Mouse (Mus musculus): Measurements from ENCODE around the gene Fbxo11. TPM values are rescaled to one million over a fixed set of nuclear protein-coding genes. Genes with fewer than 3 reads are reported as not detected.

Gene Fbxo11
- polyA plus RNA-seq, 1 experiment from 2014 or later: 27.0 TPM

GRCm38 (mm10) chr17:88095517-88096198 is 30.6 kb upstream of the Fbxo11 start:
- H3K4me2 ChIP-seq: no peak overlapping the region
- 57% methylated on average over 10 of the region's 10 CpGs for WGBS
- no peak for ATAC-seq (ENCODE audit: low FRiP score)

DNA sequence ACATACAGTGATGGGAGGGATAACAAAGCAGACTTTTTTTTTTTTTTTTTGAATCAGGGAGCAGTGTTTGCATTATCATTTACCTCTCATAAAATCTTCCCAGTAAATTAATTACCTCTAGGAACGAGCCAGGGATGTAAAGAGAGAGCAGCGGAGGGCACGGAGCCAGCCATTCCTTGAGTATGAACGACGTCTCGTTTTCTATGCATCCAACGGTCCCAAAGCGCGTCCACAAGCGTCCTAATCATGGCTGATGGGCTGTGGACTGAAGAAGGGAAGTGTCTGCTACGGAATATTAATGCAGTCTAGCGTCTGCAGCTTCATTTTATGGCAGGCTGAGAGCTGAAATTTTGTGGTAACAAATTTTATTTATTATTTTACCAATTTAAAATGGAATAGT is 29.2 kb upstream of the Fbxo11 start:
- no peaks in the 10 kb centered on the region for H3K9me3 ChIP-seq
- no peak for ATAC-seq (ENCODE audit: low FRiP score)
- H3K9ac ChIP-seq: no peak overlapping the region
- no peaks in the 10 kb centered on the region for H3K36me3 ChIP-seq
- H3K4me3 ChIP-seq: no peak overlapping the region
- WGBS: 46% methylated on average over 12 of the region's 12 CpGs
- peak overlapping the region; percentile 25; the same call in 1 of the 2 replicates for H3K4me2 ChIP-seq
- H3K27me3 ChIP-seq: no peaks in the 10 kb centered on the region
- H3K27ac ChIP-seq: no peak overlapping the region
- H3K4me1 ChIP-seq (replicated peaks): peaks cover 6% of the 10 kb centered on the region; the same call in 1 of the 2 replicates

More at GRCm38 (mm10) chr17:88095517-88096198, 30.6 kb upstream of the Fbxo11 start:
- no peaks in the 10 kb centered on the region for H3K9me3 ChIP-seq
- no peaks in the 10 kb centered on the region for H3K36me3 ChIP-seq
- H3K9ac ChIP-seq: no peak overlapping the region
- H3K4me3 ChIP-seq: no peak overlapping the region
- no peak overlapping the region for H3K27ac ChIP-seq
- no peaks in the 10 kb centered on the region for H3K27me3 ChIP-seq
- H3K4me1 ChIP-seq (replicated peaks): peaks cover 6% of the 10 kb centered on the region; the same call in 1 of the 2 replicates

DNA sequence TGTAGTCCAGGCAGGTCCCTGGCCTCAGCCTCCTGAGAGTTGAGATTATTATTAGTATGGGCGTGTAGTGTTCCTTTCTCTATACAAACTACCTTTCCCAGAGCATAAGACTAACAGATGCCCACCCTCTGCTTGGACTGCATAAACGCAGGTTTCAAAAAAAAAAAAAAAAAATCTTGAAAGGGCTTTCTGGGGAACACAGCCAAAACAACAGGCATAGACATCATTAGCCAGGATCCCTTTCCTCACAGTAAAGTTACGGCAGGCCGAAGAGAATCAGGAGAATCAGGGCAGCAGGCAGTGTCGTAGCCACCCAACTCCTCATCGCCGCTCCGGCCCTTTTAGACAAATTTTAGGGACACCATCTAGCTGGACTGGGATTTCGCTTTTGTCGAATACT is 28.7 kb upstream of the Fbxo11 start:
- 77% methylated on average over 10 of the region's 10 CpGs for WGBS

DNA sequence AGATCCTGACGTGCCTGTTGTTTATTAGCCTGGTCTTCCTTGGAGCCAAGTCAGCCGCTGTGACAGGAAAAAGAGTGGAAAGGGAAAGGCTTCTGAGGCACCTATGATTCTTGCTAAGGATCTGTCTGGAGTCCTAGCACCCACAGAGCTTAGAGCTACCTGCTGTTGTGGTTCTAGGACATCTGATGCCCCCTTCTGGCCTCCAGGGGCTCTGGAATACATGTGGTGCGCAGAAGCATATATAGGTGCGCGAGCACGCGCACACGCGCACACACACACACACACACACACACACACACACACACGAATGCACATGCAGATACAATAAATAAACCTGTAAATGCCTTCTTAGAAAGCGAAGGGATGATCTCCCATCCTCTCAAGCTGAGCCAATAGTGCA is 20.9 kb upstream of the Fbxo11 start:
- no peak overlapping the region for H3K4me2 ChIP-seq
- H3K9ac ChIP-seq: no peak overlapping the region
- ATAC-seq (ENCODE audit: low FRiP score): no peak
- H3K27ac ChIP-seq: no peak overlapping the region
- no peaks in the 10 kb centered on the region for H3K9me3 ChIP-seq
- no peaks in the 10 kb centered on the region for H3K36me3 ChIP-seq
- no peak overlapping the region for H3K4me3 ChIP-seq
- no peaks in the 10 kb centered on the region for H3K4me1 ChIP-seq (replicated peaks)
- H3K27me3 ChIP-seq: no peaks in the 10 kb centered on the region
- WGBS: 94% methylated on average over 11 of the region's 11 CpGs

More for the DNA sequence above, 28.7 kb upstream of the Fbxo11 start:
- Histone ChIP-seq H3K9me3 (no peaks in the 10 kb centered on the region), H3K9ac (no peak overlapping the region), H3K4me1 (replicated peaks) (peaks cover 6% of the 10 kb centered on the region; the same call in 1 of the 2 replicates), H3K4me3 (no peak overlapping the region), H3K36me3 (no peaks in the 10 kb centered on the region), H3K4me2 (no peak overlapping the region), H3K27ac (no peak overlapping the region), H3K27me3 (no peaks in the 10 kb centered on the region)
- no peak for ATAC-seq (ENCODE audit: low FRiP score)

DNA sequence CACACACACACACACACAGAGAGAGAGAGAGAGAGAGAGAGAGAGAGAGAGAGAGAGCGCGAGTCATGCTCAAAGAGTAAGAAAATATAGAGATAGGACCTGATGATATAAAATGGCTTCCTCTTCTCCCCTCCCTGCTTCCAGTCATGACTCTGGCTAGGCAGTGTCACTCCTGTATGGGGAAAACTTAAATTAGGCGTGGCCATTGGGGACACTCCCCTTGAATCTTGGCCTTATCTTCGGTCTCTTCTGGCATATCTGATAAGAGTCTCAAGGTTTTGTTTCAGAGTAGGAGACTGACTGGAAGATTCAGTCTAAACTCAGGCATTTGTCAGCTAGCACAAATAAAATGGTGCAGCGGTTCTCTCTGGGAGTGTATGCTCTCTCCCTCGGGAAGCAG is 16.4 kb upstream of the Fbxo11 start:
- Histone ChIP-seq H3K36me3 (no peaks in the 10 kb centered on the region), H3K4me2 (no peak overlapping the region), H3K4me3 (no peak overlapping the region), H3K9me3 (no peaks in the 10 kb centered on the region), H3K9ac (no peak overlapping the region), H3K27me3 (no peaks in the 10 kb centered on the region), H3K27ac (no peak overlapping the region), H3K4me1 (replicated peaks) (no peaks in the 10 kb centered on the region)
- no peak for ATAC-seq (ENCODE audit: low FRiP score)
- WGBS: 94% methylated on average over 6 of the region's 6 CpGs

GRCm38 (mm10) chr17:88079771-88080170 is 14.7 kb upstream of the Fbxo11 start:
- Histone ChIP-seq H3K9ac (no peak overlapping the region), H3K4me3 (no peak overlapping the region), H3K36me3 (no peaks in the 10 kb centered on the region), H3K27ac (no peak overlapping the region), H3K9me3 (no peaks in the 10 kb centered on the region), H3K27me3 (no peaks in the 10 kb centered on the region), H3K4me2 (no peak overlapping the region), H3K4me1 (replicated peaks) (no peaks in the 10 kb centered on the region)
- no peak for ATAC-seq (ENCODE audit: low FRiP score)
- WGBS: 89% methylated on average over 8 of the region's 8 CpGs

GRCm38 (mm10) chr17:88072047-88072446 is 7.0 kb upstream of the Fbxo11 start:
- Histone ChIP-seq H3K9ac (no peak overlapping the region), H3K27ac (no peak overlapping the region), H3K4me2 (no peak overlapping the region), H3K9me3 (no peaks in the 10 kb centered on the region), H3K36me3 (no peaks in the 10 kb centered on the region), H3K4me1 (replicated peaks) (peaks cover 4% of the 10 kb centered on the region; the same call in 1 of the 2 replicates), H3K27me3 (no peaks in the 10 kb centered on the region), H3K4me3 (no peak overlapping the region)
- 90% methylated on average over 7 of the region's 7 CpGs for WGBS
- no peak for ATAC-seq (ENCODE audit: low FRiP score)

DNA sequence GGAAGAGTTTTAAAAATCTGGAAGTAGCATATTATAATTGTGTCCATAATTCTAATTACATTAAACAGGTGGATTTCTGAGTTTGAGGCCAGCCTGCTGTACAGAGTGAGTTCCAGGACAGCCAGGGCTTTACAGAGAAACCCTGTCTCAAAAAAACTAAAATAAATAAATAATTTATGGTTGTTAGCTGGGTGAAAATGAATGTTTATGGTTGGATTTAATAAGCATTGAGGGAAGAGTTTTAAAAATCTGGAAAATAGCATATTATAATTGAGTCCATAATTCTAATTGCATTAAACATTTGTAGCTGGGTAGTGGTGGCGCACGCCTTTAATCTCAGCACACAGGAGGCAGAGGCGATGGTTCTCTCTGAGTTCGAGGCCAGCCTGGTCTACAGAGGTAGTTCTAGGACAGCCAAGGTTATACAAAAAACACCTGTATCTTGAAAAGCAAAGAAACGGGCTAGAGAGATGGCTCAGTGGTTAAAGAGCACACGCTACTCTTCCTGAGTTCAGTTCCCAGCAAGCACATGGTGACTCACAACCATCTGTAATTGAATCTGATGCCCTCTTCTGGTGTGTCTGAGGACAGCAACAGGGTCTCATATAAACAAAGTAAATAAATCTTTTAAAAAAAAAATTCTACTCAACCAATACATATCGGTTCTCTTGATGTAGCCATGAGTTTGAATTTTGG is 3.1 kb upstream of the Fbxo11 start:
- Histone ChIP-seq H3K27ac (no peak overlapping the region), H3K4me1 (replicated peaks) (peaks cover 10% of the 10 kb centered on the region), H3K9me3 (no peaks in the 10 kb centered on the region), H3K9ac (no peak overlapping the region), H3K36me3 (no peaks in the 10 kb centered on the region), H3K27me3 (no peaks in the 10 kb centered on the region), H3K4me2 (no peak overlapping the region), H3K4me3 (no peak overlapping the region)
- 95% methylated on average over 7 of the region's 7 CpGs for WGBS
- ATAC-seq (ENCODE audit: low FRiP score): no peak

DNA sequence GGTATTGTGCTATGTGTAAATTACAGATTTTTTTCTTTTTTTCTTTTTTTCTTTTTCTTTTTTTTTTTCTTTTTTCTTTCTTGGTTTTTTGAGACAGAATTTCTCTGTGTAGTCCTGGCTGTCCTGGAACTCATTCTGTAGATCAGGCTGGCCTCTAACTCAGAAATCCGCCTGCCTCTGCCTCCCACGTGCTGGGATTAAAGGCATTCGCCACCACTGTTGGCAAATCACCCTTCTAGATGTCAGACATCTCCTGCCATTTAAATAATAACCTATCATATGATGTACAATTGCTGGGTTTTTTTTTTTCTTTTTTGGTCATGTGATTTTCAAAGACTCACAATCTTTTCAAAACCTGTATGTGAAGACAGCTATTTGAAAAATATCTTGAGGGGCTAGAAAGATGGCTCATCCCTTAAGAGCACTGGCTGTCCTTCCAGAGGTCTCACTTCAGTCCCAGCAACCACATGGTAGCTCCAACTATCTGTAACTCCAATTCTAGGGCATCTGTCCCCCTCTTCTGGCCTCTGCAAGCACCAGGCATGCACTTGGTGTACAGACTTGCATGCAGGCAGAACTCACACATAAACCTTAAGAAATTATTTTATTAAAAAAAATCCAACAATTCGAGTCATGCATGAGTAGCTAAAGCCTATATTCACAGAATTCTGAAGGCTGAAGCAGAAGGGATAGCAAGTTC is 2.3 kb upstream of the Fbxo11 start:
- 83% methylated on average over 4 of the region's 4 CpGs for WGBS
- H3K27me3 ChIP-seq: no peaks in the 10 kb centered on the region
- H3K9me3 ChIP-seq: no peaks in the 10 kb centered on the region
- no peak overlapping the region for H3K9ac ChIP-seq
- peak overlapping the region; percentile 99 for H3K4me3 ChIP-seq
- H3K4me1 ChIP-seq (replicated peaks): peaks cover 17% of the 10 kb centered on the region
- no peak for ATAC-seq (ENCODE audit: low FRiP score)
- peak overlapping the region; percentile 53 for H3K4me2 ChIP-seq
- 0 out of 2 replicates have a peak overlapping the region, but pooled peaks have one; percentile 100 for H3K27ac ChIP-seq
- no peaks in the 10 kb centered on the region for H3K36me3 ChIP-seq

GRCm38 (mm10) chr17:88066799-88067198 is 1.7 kb upstream of the Fbxo11 start:
- WGBS: 13% methylated on average over 9 of the region's 9 CpGs
- peak overlapping the region; percentile 99 for H3K4me3 ChIP-seq

GRCm38 (mm10) chr17:88065801-88066646 is 933 bp upstream of the Fbxo11 start:
- H3K27me3 ChIP-seq: no peaks in the 10 kb centered on the region
- peaks cover 24% of the 10 kb centered on the region for H3K4me1 ChIP-seq (replicated peaks)
- peak overlapping the region; percentile 53 for H3K4me2 ChIP-seq
- peak overlapping the region; percentile 99 for H3K4me3 ChIP-seq
- peak; percentile 97 for ATAC-seq (ENCODE audit: low FRiP score)
- under 1% methylated on average over 32 of the region's 57 CpGs for WGBS
- no peaks in the 10 kb centered on the region for H3K9me3 ChIP-seq
- no peaks in the 10 kb centered on the region for H3K36me3 ChIP-seq
- peak overlapping the region; percentile 100 for H3K27ac ChIP-seq
- H3K9ac ChIP-seq: peak overlapping the region; percentile 100

More at GRCm38 (mm10) chr17:88066799-88067198, 1.7 kb upstream of the Fbxo11 start:
- Histone ChIP-seq H3K9me3 (no peaks in the 10 kb centered on the region), H3K9ac (peak overlapping the region; percentile 100), H3K4me2 (peak overlapping the region; percentile 53), H3K27me3 (no peaks in the 10 kb centered on the region), H3K27ac (peak overlapping the region; percentile 100), H3K4me1 (replicated peaks) (peaks cover 19% of the 10 kb centered on the region), H3K36me3 (no peaks in the 10 kb centered on the region)
- no peak for ATAC-seq (ENCODE audit: low FRiP score)
